Mouse (Mus musculus) forebrain, embryonic 15.5 days (tissue): ENCODE measurements around the gene Dmac1. TPM values are rescaled to one million over a fixed set of nuclear protein-coding genes. Genes with fewer than 3 reads are reported as not detected.
"Not testable (repeated sequence)": the region's sequence is repeated elsewhere in the genome, so short reads cannot be mapped to it uniquely, and the experiment has no call there.

Experiments
- ATAC-seq: fragments of 200-750 bp; cut with Nextera tagmentation; replicated peaks from 2 replicates; pipeline ENCODE4 v1.8.0; 2017; ENCODE audit warnings: mild to moderate bottlenecking, moderate TSS enrichment, moderate library complexity
- H3K27ac ChIP-seq: fragments of 300-500 bp; sonication (generic); replicated peaks from 2 replicates; pipeline ENCODE4 v1.5.1; 2015; ENCODE audit warnings: mild to moderate bottlenecking, inconsistent platforms
- H3K27me3 ChIP-seq: fragments of 300-500 bp; sonication (generic); 2 replicates; pipeline ENCODE4 v1.6.1; 2015; ENCODE audit warnings: inconsistent platforms
- H3K36me3 ChIP-seq: fragments of 300-500 bp; sonication (generic); 2 replicates; pipeline ENCODE4 v1.6.1; 2015; ENCODE audit warnings: mild to moderate bottlenecking, inconsistent platforms
- H3K4me1 ChIP-seq: fragments of 300-500 bp; sonication (generic); 2 replicates; pipeline ENCODE4 v1.6.1; 2015; ENCODE audit warnings: inconsistent platforms
- H3K4me2 ChIP-seq: fragments of 300-500 bp; sonication (generic); replicated peaks from 2 replicates; pipeline ENCODE4 v1.6.1; 2015; ENCODE audit warnings: mild to moderate bottlenecking, inconsistent platforms
- H3K4me3 ChIP-seq: fragments of 300-500 bp; sonication (generic); 2 replicates; pipeline ENCODE4 v1.5.1; 2015; ENCODE audit warnings: mild to moderate bottlenecking, inconsistent platforms
- H3K9ac ChIP-seq: fragments of 300-500 bp; sonication (generic); replicated peaks from 2 replicates; pipeline ENCODE4 v1.6.1; 2015; ENCODE audit warnings: mild to moderate bottlenecking, inconsistent platforms
- H3K9me3 ChIP-seq: fragments of 300-500 bp; sonication (generic); 2 replicates; pipeline ENCODE4 v1.6.1; 2016; ENCODE audit warnings: inconsistent platforms
- WGBS: fragments of 180-500 bp; shearing (Covaris S2); methylation state at CpG from one replicate; pipeline ENCODE4 v1.1.7; 2015; ENCODE audit warnings: mixed read lengths; 5-methylcytosine and 5-hydroxymethylcytosine counted together
- polyA plus RNA-seq: library from polyadenylated mRNA; unstranded; fragments of >200 nt; fragmentation: Nextera tagmentation; extraction: Ambion mirVana; gene quantifications from 2 replicates; pipeline ENCODE4 v1.2.1, GENCODE M21; 2015

Dmac1 gene
- polyA plus RNA-seq, 1 experiment from 2014 or later: 106 TPM

DNA sequence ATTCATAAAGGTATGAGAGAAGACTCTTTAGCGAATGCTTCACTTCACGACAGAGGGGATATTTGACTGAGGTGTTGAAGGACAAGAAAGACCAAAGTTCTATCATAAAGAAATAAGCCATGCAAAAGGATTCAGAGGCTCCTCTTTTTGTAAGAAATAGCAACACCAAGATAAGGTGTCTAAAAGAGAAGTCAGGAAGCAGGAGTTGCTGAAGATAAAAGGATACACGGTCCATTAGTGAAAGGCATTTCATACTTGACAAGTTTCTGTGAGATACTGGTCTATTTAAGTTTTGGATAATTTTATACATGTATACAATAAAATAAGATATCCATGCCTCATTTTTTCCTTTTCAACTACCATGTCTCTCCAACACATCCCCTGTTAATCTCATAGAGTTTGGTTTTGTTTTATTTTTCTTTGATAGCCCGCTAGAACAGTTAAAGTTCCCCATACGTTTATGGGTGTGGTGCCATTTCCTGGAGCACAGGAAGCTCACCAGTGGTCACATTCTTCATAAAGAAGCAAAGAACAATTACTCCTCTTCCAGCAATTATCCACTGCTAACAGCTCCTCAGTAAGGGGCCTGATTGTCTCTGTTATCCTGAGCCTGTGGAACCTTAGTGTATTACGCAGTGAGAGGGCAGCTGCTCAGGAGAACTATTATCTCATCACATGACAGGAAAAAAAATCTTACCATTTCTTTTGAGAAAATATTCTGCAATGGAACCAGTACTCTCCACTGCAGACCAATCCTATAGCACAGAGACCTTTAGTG lies 11.1 kb downstream of the Dmac1 start:
- Histone ChIP-seq H3K9ac (no peak overlapping the region), H3K4me3 (no peak overlapping the region), H3K36me3 (no peaks in the 10 kb centered on the region), H3K4me2 (no peak overlapping the region), H3K27ac (no peak overlapping the region), H3K27me3 (no peaks in the 10 kb centered on the region), H3K4me1 (peaks cover 4% of the 10 kb centered on the region; the same call in 1 of the 2 replicates), H3K9me3 (no peaks in the 10 kb centered on the region)
- ATAC-seq: no peak
- WGBS: 73% methylated on average over 6 of the region's 6 CpGs

DNA sequence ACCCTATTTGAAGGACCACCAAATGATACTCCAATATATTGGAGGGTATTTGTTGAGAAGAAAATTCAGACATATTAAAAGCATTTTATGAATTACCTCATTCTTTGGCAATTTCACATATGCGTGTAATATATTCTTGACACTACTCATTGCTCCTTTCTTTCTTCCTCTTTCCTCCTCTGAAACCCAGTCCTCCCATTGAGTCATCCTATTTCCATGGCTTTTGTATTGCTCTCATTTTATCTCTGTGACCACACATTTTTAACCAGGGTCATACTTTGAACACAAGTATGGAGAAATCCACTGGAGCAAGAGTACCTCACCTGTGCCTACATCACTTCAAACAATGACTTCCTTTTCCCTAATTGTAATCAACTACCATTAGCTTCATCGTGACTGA lies 13.9 kb downstream of the Dmac1 start:
- no peak for ATAC-seq
- Histone ChIP-seq H3K4me3 (no peak overlapping the region), H3K4me1 (peaks cover 4% of the 10 kb centered on the region; the same call in 1 of the 2 replicates), H3K9me3 (no peaks in the 10 kb centered on the region), H3K4me2 (no peak overlapping the region), H3K27me3 (no peaks in the 10 kb centered on the region), H3K9ac (no peak overlapping the region), H3K27ac (no peak overlapping the region), H3K36me3 (no peaks in the 10 kb centered on the region)
- WGBS: 82% methylated on average over 2 of the region's 2 CpGs

DNA sequence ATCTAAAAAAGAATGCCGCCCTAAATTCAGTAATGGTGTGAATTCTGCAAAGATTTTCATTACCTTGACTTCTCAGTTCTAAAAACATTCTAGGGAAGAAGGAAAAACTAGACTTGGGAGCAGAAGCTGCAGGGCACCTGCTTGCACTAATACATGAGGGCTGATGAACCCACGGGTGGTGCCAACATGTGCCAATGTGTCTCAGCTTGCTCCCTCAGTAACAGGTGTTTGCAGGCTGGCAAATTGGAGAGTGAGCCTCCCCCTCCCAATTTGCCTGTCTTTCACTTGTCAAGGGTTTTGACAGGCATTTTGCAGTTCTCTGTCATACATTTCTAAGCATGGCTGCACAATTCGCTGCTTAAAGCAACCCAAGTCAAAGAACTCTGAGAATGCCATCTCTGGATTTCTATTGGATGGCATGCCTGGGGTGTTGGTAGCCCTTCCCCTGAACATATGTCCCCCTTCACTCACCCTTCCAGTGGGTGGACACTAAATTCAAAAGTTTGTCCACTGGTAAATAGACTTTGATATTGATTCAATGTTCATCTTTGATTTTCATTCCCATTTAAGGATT lies 14.5 kb downstream of the Dmac1 start:
- 65% methylated on average over 3 of the region's 3 CpGs for WGBS
- no peaks in the 10 kb centered on the region for H3K36me3 ChIP-seq
- peaks cover 4% of the 10 kb centered on the region; the same call in 1 of the 2 replicates for H3K4me1 ChIP-seq
- no peak overlapping the region for H3K4me3 ChIP-seq
- no peak overlapping the region for H3K4me2 ChIP-seq
- no peaks in the 10 kb centered on the region for H3K9me3 ChIP-seq
- no peak overlapping the region for H3K27ac ChIP-seq
- no peak overlapping the region for H3K9ac ChIP-seq
- peak; percentile 75 for ATAC-seq
- no peaks in the 10 kb centered on the region for H3K27me3 ChIP-seq

DNA sequence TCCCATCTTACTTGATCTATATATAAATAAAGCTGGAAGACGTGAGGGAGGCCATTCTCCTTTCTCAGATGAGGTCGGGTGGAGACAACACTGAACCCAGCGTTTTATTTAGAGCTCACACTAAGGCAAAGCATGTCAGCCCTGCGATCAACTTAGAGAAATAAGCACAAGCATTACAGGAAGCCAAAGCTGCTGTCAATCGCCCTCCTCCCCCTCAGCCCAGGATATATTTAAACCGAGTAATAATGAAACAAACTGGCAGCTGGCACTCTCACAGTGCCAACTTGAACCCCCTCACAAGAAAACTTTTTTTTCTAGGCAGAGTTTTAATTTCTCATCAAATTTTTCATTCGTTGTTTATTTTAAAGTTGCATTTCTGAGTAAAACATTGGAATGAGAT lies 15.7 kb downstream of the Dmac1 start:
- Histone ChIP-seq H3K9ac (no peak overlapping the region), H3K27me3 (no peaks in the 10 kb centered on the region), H3K4me2 (no peak overlapping the region), H3K36me3 (no peaks in the 10 kb centered on the region), H3K4me3 (no peak overlapping the region), H3K9me3 (no peaks in the 10 kb centered on the region), H3K4me1 (peaks cover 4% of the 10 kb centered on the region; the same call in 1 of the 2 replicates), H3K27ac (no peak overlapping the region)
- no peak for ATAC-seq
- WGBS: 62% methylated on average over 7 of the region's 7 CpGs

DNA sequence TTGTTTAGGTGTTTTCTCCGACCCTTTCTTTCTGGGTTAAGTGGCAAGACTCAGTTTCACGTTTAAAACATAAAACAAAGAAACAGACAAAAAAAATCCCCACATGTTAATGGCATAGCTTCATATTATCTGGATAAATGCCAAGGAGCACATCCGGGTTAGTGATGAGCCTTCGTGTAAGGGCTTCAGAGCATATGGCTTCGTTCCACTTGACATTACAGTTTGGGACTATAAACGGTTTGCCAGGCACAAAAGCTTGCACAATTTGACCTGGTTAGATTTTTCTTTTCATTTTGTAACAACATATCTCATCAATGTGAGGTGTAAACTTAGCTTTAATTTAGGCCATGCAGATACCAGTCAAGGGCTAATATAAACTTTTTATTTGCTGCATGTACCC lies 17.9 kb downstream of the Dmac1 start:
- no peak overlapping the region for H3K9ac ChIP-seq
- H3K9me3 ChIP-seq: no peaks in the 10 kb centered on the region
- no peak for ATAC-seq
- 54% methylated on average over 6 of the region's 6 CpGs for WGBS
- H3K4me1 ChIP-seq: peaks cover 4% of the 10 kb centered on the region; the same call in 1 of the 2 replicates
- H3K36me3 ChIP-seq: no peaks in the 10 kb centered on the region
- H3K27me3 ChIP-seq: no peaks in the 10 kb centered on the region
- H3K27ac ChIP-seq: no peak overlapping the region
- H3K4me2 ChIP-seq: no peak overlapping the region
- no peak overlapping the region for H3K4me3 ChIP-seq

DNA sequence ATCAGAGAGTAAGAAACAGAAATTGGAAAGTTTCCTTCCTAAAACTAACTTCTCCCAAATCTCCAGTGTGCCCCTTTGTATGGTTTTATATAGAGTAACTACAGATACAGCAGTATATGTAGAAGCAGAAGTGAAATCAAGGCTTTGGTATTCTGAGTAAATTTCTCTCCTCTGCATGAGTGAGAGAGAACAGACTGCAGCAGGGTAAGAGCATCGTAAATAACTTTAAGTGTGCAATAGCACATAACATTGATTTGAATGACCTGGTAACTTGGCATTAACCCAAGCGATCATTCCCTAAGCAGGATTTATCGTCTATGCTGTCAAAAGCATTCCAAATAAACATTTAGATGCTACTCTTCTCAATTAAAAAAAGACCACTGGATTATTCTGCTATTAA lies 18.7 kb downstream of the Dmac1 start:
- Histone ChIP-seq H3K9ac (no peak overlapping the region), H3K4me2 (no peak overlapping the region), H3K4me3 (no peak overlapping the region), H3K27ac (no peak overlapping the region), H3K4me1 (peaks cover 4% of the 10 kb centered on the region; the same call in 1 of the 2 replicates), H3K36me3 (no peaks in the 10 kb centered on the region), H3K27me3 (no peaks in the 10 kb centered on the region), H3K9me3 (no peaks in the 10 kb centered on the region)
- ATAC-seq: no peak
- 72% methylated on average over 3 of the region's 3 CpGs for WGBS

GRCm38 (mm10) chr4:75234602-75235001 lies 43.5 kb downstream of the Dmac1 start:
- H3K36me3 ChIP-seq, H3K9ac ChIP-seq, H3K4me3 ChIP-seq, ATAC-seq, H3K4me2 ChIP-seq, H3K9me3 ChIP-seq, H3K27me3 ChIP-seq, H3K4me1 ChIP-seq, H3K27ac ChIP-seq: not testable (repeated sequence)
- WGBS: 13% methylated on average over 3 of the region's 3 CpGs
